Mouse (Mus musculus): ENCODE measurements around the gene Fat3. TPM values are rescaled to one million over a fixed set of nuclear protein-coding genes. Genes with fewer than 3 reads are reported as not detected.

Gene Fat3
- polyA plus RNA-seq, 1 experiment from 2014 or later: 11.7 TPM

DNA sequence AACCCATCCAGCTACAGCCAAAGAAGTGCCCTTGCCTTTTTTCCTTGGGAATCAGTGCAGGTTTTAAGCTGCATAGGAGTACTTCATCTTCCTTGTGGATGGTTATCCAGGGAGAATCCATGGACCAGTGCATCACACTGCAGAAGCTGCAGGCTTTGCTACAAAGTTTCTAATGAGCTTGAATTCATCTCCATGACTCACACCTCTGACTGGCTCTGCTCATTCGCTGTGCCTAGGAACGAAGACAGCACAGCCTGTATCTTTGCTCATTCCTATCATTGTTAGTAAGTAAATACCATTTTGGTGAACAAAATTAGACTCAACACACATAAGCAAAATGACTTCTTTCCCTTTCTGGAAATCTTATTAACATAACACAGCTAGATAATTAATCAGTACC lies 78.4 kb downstream of the Fat3 start:
- WGBS: 57% methylated on average over 2 of the region's 2 CpGs
- ATAC-seq (replicated peaks): no peak
- H3K9ac ChIP-seq (replicated peaks): no peak overlapping the region

DNA sequence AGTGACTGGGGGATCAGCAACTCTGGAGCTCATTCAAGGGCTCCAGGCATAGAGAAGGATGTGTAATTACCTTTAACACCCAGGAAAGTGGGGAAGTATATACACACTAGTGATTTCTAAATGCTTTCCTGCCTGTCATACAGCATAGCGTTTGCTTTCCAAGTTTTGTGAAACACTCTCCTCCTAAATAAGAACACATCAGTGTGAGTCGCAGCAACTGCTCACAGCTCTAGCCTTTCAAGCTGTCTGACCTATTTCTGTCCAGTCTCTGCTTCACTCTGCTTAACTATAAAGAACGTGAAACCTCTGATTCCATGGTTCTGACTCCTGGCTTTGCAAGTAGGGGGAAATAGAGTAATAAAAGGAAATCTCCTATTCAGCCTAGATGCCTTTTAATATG lies 98.3 kb downstream of the Fat3 start:
- H3K4me1 ChIP-seq: peaks cover 18% of the 10 kb centered on the region
- ATAC-seq (replicated peaks): no peak
- H3K27me3 ChIP-seq: no peaks in the 10 kb centered on the region
- no peak overlapping the region for H3K9ac ChIP-seq (replicated peaks)
- WGBS: 52% methylated on average over 3 of the region's 3 CpGs
- no peak overlapping the region for H3K4me3 ChIP-seq
- H3K9me3 ChIP-seq: no peaks in the 10 kb centered on the region
- H3K36me3 ChIP-seq: no peaks in the 10 kb centered on the region
- H3K27ac ChIP-seq (replicated peaks): no peak overlapping the region
- no peak overlapping the region for H3K4me2 ChIP-seq (replicated peaks)

More for the DNA sequence above, 78.4 kb downstream of the Fat3 start:
- H3K4me1 ChIP-seq: peaks cover 7% of the 10 kb centered on the region; the same call in 1 of the 2 replicates
- no peaks in the 10 kb centered on the region for H3K36me3 ChIP-seq
- H3K4me3 ChIP-seq: no peak overlapping the region
- H3K27me3 ChIP-seq: no peaks in the 10 kb centered on the region
- no peak overlapping the region for H3K27ac ChIP-seq (replicated peaks)
- H3K4me2 ChIP-seq (replicated peaks): no peak overlapping the region
- H3K9me3 ChIP-seq: no peaks in the 10 kb centered on the region

DNA sequence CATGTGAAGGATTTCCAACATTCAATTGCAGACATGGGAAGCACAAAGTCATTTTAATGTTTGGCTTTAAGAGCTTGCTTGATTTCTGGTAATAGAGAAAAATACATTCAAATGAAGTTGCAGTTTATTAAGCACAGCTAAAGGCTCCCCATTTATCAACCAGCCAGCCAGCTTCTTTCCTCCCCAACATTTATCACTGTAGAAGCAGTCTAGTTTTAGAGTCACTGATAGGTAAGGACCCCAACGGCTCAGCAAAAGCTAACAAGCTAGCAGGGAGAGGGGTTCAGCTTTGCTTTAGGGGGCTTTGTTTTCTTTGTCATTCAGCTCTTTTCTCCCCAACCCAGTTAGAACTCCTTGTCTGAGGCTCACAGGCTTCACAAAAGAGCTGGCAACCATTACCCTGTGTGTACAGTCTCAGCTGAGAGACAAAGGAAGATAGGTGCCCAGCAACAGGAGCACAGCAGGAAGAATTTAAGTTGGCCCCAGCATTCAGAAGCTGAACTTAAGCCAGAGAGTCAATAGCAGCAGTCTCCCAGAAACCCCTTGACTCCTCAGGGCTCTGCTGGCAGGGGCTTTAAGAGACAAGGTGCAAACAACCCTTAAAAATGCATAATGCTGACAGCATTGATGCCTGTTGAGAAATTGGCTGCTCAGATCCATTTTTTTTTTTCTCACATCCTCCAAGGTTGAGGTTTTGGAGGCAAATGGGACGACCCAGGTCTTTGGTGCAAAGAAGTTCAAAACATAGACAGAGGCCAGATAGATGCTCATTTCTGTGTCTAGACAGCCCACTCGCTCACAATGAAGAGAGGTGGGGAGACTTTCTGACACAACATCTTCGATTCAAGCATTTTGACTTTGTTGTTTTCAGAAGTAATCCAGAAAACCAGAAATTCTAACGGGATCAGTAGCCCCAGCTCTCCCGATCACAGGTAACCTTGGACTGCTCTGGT lies 102.1 kb downstream of the Fat3 start:
- peak; percentile 81 for ATAC-seq (replicated peaks)
- H3K4me3 ChIP-seq: no peak overlapping the region
- H3K36me3 ChIP-seq: no peaks in the 10 kb centered on the region
- WGBS: 16% methylated on average over 6 of the region's 6 CpGs
- peaks cover 18% of the 10 kb centered on the region for H3K4me1 ChIP-seq
- no peaks in the 10 kb centered on the region for H3K9me3 ChIP-seq
- H3K4me2 ChIP-seq (replicated peaks): no peak overlapping the region
- no peak overlapping the region for H3K9ac ChIP-seq (replicated peaks)
- H3K27me3 ChIP-seq: no peaks in the 10 kb centered on the region
- 0 out of 2 replicates have a peak overlapping the region, but pooled peaks have one; percentile 3 for H3K27ac ChIP-seq (replicated peaks)

DNA sequence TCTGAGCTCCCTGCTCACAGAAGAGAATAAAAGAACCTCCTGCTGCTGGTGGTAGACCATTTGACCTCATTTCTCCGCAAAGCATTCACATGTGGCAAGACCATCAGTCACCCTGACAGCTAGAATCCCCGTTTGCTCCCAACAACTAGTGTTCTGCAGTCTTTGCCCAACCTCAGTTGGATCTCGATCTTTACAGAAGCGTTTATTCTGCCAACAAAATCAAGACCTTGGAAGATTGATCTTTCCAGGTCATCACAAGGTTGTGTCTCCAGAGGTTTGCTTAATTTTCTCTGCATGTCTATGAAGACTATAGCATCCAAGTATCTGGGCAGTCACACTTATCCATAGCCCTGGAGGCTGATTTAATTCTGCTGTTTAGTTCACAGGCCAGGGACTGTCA lies 111.9 kb downstream of the Fat3 start:
- 82% methylated on average over 4 of the region's 4 CpGs for WGBS
- Histone ChIP-seq H3K27me3 (no peaks in the 10 kb centered on the region), H3K36me3 (no peaks in the 10 kb centered on the region), H3K4me1 (no peaks in the 10 kb centered on the region), H3K4me3 (no peak overlapping the region), H3K9me3 (no peaks in the 10 kb centered on the region), H3K9ac (replicated peaks) (no peak overlapping the region), H3K27ac (replicated peaks) (no peak overlapping the region), H3K4me2 (replicated peaks) (no peak overlapping the region)
- ATAC-seq (replicated peaks): no peak

DNA sequence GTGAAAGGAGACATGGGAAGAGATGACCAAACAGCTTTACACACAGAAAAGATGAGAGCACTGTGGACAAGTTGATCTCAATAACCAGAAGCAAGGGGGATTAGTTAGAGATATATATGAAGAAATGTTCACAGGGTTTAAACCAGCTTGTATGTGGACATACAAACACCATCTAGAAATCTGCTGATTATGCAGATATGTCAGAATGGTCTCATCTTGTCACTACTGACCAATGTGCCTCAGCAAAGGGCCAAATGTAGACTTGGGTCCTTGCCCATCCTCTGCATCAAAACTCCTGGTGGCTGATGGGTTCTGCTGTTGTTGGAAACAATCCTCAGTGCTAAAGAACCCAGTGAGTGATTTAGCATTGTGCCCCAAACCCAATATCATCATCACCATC lies 113.6 kb downstream of the Fat3 start:
- H3K9me3 ChIP-seq: no peaks in the 10 kb centered on the region
- H3K4me1 ChIP-seq: no peaks in the 10 kb centered on the region
- H3K4me2 ChIP-seq (replicated peaks): no peak overlapping the region
- no peaks in the 10 kb centered on the region for H3K36me3 ChIP-seq
- no peak overlapping the region for H3K9ac ChIP-seq (replicated peaks)
- no peak overlapping the region for H3K4me3 ChIP-seq
- H3K27me3 ChIP-seq: no peaks in the 10 kb centered on the region
- no peak overlapping the region for H3K27ac ChIP-seq (replicated peaks)
- ATAC-seq (replicated peaks): no peak

DNA sequence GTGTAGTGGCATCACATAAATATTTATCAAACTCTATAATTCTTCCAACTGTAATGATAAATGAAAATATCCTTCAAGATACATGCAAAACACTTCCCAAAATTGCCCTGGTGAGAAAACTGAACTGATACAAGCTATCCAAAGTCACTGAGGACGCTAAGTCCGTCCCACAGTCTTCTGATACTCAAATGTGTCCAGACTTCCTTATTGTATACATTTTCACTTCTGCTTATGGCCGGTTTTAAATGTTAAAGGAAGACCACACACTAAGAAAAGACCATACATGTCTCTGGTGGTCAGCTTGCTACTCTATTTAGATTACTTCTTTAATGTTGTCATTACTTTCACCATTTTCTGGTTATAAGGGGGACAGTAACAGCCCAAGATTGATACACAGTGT lies 137.4 kb downstream of the Fat3 start:
- Histone ChIP-seq H3K9me3 (no peaks in the 10 kb centered on the region), H3K9ac (replicated peaks) (no peak overlapping the region), H3K4me2 (replicated peaks) (no peak overlapping the region), H3K4me1 (0 out of 2 replicates have a peak, but pooled peaks cover 4% of the 10 kb centered on the region), H3K27ac (replicated peaks) (no peak overlapping the region), H3K36me3 (no peaks in the 10 kb centered on the region), H3K27me3 (no peaks in the 10 kb centered on the region), H3K4me3 (no peak overlapping the region)
- WGBS: 91% methylated on average over 3 of the region's 3 CpGs
- ATAC-seq (replicated peaks): no peak

DNA sequence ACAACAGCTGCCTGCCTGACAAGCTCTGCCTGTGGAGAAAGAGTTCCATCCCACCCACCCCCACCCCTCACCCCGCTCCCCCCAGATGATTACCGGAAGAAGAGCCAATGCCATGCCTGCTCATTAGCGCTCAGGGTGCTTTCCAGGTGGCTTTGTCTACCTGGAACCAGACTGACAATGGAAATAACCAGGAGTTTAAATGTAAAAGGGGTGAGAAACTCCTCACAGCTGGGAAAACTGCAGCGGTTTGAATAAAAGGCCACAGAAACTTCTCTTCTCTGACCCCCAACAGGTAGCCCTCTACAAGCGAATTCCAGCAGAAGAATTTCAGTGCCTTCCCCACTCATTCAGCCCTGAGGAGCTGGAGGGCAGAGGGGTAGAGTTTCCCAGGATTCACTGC lies 139.3 kb downstream of the Fat3 start:
- H3K36me3 ChIP-seq: no peaks in the 10 kb centered on the region
- 10% methylated on average over 5 of the region's 5 CpGs for WGBS
- no peaks in the 10 kb centered on the region for H3K9me3 ChIP-seq
- no peak overlapping the region for H3K9ac ChIP-seq (replicated peaks)
- H3K4me2 ChIP-seq (replicated peaks): no peak overlapping the region
- H3K4me3 ChIP-seq: no peak overlapping the region
- H3K4me1 ChIP-seq: 0 out of 2 replicates have a peak, but pooled peaks cover 4% of the 10 kb centered on the region
- no peak overlapping the region for H3K27ac ChIP-seq (replicated peaks)
- H3K27me3 ChIP-seq: no peaks in the 10 kb centered on the region
- ATAC-seq (replicated peaks): no peak

DNA sequence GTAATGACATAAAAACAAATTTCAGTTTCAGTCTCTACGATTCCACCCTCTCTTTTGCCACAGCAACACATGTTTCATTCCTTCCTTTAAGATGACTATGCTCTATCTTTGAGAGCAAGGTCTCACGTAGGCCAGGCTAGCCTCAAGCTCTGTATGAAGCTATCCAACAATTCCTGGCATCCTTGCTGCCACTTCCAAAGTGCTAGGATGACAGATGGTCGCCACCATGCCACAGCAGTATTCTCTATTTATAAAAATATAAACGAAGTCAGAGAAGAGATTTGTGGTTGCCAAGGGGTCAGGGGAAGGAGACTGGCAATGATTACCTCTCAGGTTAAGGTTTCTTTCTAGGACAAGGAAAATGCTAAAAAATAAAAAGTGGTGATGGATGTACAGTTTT lies 144.4 kb downstream of the Fat3 start:
- 74% methylated on average over 4 of the region's 4 CpGs for WGBS
- Histone ChIP-seq H3K4me3 (no peak overlapping the region), H3K36me3 (no peaks in the 10 kb centered on the region), H3K27me3 (no peaks in the 10 kb centered on the region), H3K4me2 (replicated peaks) (no peak overlapping the region), H3K27ac (replicated peaks) (no peak overlapping the region), H3K9me3 (no peaks in the 10 kb centered on the region), H3K9ac (replicated peaks) (no peak overlapping the region), H3K4me1 (peaks cover 22% of the 10 kb centered on the region)
- ATAC-seq (replicated peaks): no peak

DNA sequence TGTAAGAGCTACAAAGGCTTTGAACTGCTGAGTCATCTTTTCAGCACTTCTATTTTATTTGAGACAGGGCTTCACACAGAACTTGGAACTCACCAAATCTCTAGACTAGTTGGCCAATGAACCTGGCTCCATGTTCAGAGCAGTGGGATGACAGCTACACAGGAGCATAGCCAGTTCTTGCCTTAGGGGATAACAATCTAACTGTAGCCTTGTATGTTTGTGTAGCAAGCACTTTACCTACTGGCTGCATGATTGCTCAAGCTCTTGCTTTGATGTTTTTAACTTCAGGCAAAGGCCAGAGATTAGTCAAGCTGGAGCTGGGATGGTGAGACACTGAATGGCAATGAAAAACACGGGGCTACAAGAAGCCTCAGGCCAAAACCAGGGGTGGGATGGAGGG lies 146.2 kb downstream of the Fat3 start:
- H3K4me3 ChIP-seq: no peak overlapping the region
- H3K4me1 ChIP-seq: peaks cover 23% of the 10 kb centered on the region
- no peaks in the 10 kb centered on the region for H3K36me3 ChIP-seq
- ATAC-seq (replicated peaks): no peak
- no peak overlapping the region for H3K4me2 ChIP-seq (replicated peaks)
- no peaks in the 10 kb centered on the region for H3K27me3 ChIP-seq
- no peak overlapping the region for H3K9ac ChIP-seq (replicated peaks)
- 31% methylated on average over 1 of the region's 1 CpGs for WGBS
- no peaks in the 10 kb centered on the region for H3K9me3 ChIP-seq
- no peak overlapping the region for H3K27ac ChIP-seq (replicated peaks)

DNA sequence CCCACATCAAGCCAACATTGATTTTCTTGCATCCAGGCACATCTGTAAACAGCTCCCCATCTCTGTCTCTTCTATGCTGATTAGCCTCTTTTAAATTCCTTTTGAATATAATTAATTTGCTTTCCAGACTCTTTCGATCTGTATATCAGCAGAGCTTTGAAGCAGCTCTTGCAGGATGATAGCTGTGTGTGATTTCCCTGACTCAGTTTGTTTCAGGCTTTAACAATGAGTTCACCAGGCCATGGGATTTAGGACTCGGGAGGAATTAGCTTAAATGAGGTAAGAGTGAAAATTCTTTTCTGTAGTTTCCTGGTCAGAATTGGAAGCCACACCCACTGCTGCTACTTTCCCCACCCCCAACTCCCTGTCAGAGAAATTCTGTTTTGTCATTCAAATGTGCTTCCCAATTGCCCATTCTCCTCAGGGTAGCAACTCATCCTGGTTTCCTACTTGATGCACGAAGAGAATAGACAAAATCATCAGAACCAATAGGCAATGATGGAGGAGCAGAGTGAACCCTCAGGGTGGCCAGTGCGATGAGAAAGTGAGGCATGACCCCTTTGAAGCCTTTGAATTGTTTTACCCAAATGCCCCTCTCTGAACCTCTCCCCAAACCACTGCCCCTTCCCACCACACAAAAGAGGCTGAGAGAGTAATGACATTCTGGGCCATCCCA lies 147.9 kb downstream of the Fat3 start:
- Histone ChIP-seq H3K36me3 (no peaks in the 10 kb centered on the region), H3K9me3 (no peaks in the 10 kb centered on the region), H3K4me1 (peaks cover 23% of the 10 kb centered on the region), H3K27ac (replicated peaks) (peak overlapping the region; percentile 50), H3K27me3 (no peaks in the 10 kb centered on the region), H3K9ac (replicated peaks) (no peak overlapping the region), H3K4me3 (no peak overlapping the region), H3K4me2 (replicated peaks) (peak overlapping the region; percentile 1; the same call in 1 of the 2 replicates)
- ATAC-seq (replicated peaks): peak; percentile 83
- WGBS: 3% methylated on average over 4 of the region's 4 CpGs

DNA sequence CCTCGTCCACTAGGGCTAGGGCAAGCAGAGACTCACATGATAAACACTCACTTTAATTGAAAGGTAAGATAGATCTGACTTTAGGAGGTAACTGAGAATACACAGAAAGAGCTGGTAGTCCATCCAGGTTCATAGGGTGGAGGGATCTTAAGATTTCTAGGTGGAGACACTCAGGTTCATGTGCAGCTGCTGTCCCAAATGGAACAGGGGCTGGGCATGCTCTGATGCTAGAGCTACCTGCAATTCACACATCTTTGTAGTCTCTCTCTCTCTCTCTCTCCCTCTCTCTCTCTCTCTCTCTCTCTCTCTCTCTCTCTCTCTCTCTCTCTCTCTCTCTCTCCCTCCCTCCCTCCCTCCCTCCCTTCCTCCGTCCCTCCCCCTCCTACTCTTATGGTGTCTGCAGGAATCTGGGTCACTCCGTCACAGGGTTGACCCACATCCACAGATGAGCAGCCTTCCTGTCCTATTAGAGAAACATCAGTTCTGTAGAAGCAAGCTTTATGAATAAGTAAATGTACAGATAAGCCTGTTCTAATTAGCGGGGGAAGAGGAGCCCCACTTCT lies 148.5 kb downstream of the Fat3 start:
- Histone ChIP-seq H3K4me2 (replicated peaks) (peak overlapping the region; percentile 1; the same call in 1 of the 2 replicates), H3K4me3 (no peak overlapping the region), H3K4me1 (peaks cover 23% of the 10 kb centered on the region)

More for the DNA sequence above, 148.5 kb downstream of the Fat3 start:
- H3K27ac ChIP-seq (replicated peaks): peak overlapping the region; percentile 50
- no peak overlapping the region for H3K9ac ChIP-seq (replicated peaks)
- H3K9me3 ChIP-seq: no peaks in the 10 kb centered on the region
- H3K36me3 ChIP-seq: no peaks in the 10 kb centered on the region
- no peaks in the 10 kb centered on the region for H3K27me3 ChIP-seq
- 30% methylated on average over 3 of the region's 4 CpGs for WGBS
- 0 out of 2 replicates have a peak, but pooled peaks have one; percentile 24 for ATAC-seq (replicated peaks)

Measured in forebrain, embryonic 15.5 days (tissue).